Mouse (Mus musculus): ENCODE measurements around the gene Depp1. TPM values are rescaled to one million over a fixed set of nuclear protein-coding genes. Genes with fewer than 3 reads are reported as not detected.

Gene Depp1
- polyA plus RNA-seq (2014; fragmentation: Illumina TruSeq; extraction: RNeasy Lipid Tissue Mini Kit (QIAGEN cat#74804)): not detected

DNA sequence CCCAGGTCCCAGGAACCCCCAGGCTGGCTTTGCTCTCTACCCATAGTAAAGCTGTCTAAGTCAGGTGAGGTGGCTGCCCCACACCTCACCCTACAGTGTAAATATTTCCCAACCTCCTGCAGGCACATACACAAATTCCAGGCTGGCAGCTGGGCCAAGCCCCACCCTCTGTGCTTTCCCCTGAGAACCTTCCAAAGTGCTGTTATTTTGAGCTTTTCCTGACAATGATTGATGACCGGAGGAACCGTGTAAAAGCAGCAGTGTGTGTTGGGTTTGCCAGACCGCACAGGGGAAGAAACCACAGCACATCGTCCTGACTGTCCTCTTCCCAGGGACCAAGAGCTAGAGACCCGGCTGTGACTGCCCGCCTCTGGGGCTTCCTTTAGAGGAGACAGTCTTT, at the start of gene Depp1:
Gene Depp1 (plus strand): TSS at position 204 of the 400 bp plus-strand sequence.

DNA sequence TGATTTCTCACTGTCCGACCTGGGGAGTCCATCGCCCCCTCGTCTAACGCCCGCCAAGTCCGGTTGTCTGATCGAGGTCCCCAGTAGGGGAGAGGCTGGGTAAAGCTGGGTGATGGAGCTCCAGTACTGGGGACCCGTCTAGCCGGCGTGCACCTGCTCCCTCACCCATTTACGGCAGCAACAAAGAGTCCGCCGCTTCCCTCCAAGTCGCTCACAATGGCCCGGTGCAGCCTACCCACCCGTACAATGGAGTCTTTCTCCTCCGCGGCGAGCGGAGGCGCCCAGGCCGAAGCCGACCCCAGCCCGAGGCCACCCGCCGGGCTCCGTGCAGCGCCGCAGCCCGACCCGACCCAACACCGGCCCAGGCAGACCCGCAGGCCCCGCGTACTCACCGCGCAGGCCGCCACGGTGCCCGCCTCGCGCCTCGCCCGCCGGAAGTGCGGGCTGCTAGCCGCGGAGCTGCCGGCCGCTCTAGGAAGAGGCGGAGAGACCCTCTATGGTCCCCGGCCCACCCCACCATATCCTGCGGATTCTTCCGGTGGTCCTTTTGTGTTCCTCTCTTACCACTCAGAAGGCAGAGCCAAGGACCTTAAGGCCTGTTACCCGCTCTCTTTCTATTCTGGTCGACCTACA, 21.8 kb upstream of the Depp1 start, which contains the start of gene Zfp422:
Gene Zfp422 (minus strand): TSS at position 461 of the 633 bp plus-strand sequence.

DNA sequence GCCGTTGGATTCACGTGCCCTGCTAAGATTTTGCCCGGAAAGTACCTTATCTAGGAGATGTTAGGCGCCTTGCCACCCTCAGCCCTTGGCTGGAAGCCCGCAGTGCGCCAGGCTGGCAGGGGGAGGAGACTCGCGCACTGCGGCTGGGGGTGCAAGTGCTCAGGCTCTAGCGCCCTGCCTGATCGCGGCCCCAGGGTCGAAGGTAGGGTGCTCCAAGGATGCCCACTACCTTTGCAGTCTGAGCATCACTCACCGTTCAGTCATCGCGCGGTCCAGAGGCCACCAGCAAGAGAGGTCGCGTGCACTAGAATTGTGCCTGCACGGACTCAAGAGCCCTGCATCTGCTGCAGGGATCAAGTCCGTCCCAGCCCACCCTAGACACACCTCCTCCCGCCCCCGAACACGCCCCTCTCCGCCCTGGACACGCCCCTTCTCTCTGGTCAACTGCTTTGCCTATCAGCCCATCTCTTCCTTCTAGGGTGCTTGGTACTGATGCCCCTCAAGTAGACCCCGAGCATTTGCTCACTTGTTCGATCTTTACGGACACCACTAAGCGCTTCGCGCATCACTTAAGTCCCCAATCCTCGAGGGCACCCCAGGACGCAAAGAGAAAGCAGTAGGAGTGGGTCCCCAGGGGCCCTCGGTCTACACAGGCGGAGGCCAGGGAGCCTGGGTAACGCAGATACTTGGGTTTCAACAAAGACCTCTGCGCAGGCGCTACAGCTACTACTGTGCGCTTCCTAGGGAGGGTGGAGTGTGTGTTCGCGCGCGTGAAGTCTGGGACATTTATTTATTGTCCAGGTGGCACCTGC, 23.3 kb downstream of the Depp1 start, which contains the start of gene Rassf4:
Gene Rassf4 (minus strand): TSS at position 482 of the 812 bp plus-strand sequence.

Other genes with a start within 250 kb of the Depp1 start
- 1.3 TPM for gene Alox5, start 189.4 kb upstream of the Depp1 start, polyA plus RNA-seq (2014; fragmentation: Illumina TruSeq; extraction: RNeasy Lipid Tissue Mini Kit (QIAGEN cat#74804))
- gene Olfr211, start 161.5 kb upstream of the Depp1 start, polyA plus RNA-seq (2014; fragmentation: Illumina TruSeq; extraction: RNeasy Lipid Tissue Mini Kit (QIAGEN cat#74804)): not detected
- gene Olfr212, start 144.1 kb upstream of the Depp1 start, polyA plus RNA-seq (2014; fragmentation: Illumina TruSeq; extraction: RNeasy Lipid Tissue Mini Kit (QIAGEN cat#74804)): not detected
- not detected for gene Olfr213, start 112.2 kb upstream of the Depp1 start, polyA plus RNA-seq (2014; fragmentation: Illumina TruSeq; extraction: RNeasy Lipid Tissue Mini Kit (QIAGEN cat#74804))
- not detected for gene Gm5580, start 99.5 kb upstream of the Depp1 start, polyA plus RNA-seq (2014; fragmentation: Illumina TruSeq; extraction: RNeasy Lipid Tissue Mini Kit (QIAGEN cat#74804))
- gene Olfr214, start 96.4 kb upstream of the Depp1 start, polyA plus RNA-seq (2014; fragmentation: Illumina TruSeq; extraction: RNeasy Lipid Tissue Mini Kit (QIAGEN cat#74804)): not detected
- not detected for gene Olfr215, start 66.4 kb upstream of the Depp1 start, polyA plus RNA-seq (2014; fragmentation: Illumina TruSeq; extraction: RNeasy Lipid Tissue Mini Kit (QIAGEN cat#74804))
- 131 TPM for gene Zfp422, start 21.6 kb upstream of the Depp1 start, polyA plus RNA-seq (2014; fragmentation: Illumina TruSeq; extraction: RNeasy Lipid Tissue Mini Kit (QIAGEN cat#74804))
- gene Rassf4, start 23.3 kb downstream of the Depp1 start, polyA plus RNA-seq (2014; fragmentation: Illumina TruSeq; extraction: RNeasy Lipid Tissue Mini Kit (QIAGEN cat#74804)): 16.6 TPM
- gene Tmem72, start 66.3 kb downstream of the Depp1 start, polyA plus RNA-seq (2014; fragmentation: Illumina TruSeq; extraction: RNeasy Lipid Tissue Mini Kit (QIAGEN cat#74804)): 0.57 TPM

All from ovary, adult 10 weeks (tissue).